Mouse (Mus musculus) adrenal gland, postnatal 14 days (tissue): ENCODE results near the gene Tnfrsf1b. TPM values are rescaled to one million over a fixed set of nuclear protein-coding genes. Genes with fewer than 3 reads are reported as not detected.

Source experiments
- DNase-seq: peaks from one replicate; pipeline ENCODE4 v3.0.0; 2021; ENCODE audit warnings: mixed read lengths
- total RNA-seq: library from RNA; stranded (reverse); gene quantifications from 2 replicates; pipeline ENCODE4 v1.2.3, GENCODE M21; 2021

Gene Tnfrsf1b
- total RNA-seq, 1 experiment from 2014 or later: 6.3 TPM

- peak; percentile 72 for DNase-seq
Measured at GRCm38 (mm10) chr4:145219240-145219985, 27.3 kb downstream of the Tnfrsf1b start.

DNA sequence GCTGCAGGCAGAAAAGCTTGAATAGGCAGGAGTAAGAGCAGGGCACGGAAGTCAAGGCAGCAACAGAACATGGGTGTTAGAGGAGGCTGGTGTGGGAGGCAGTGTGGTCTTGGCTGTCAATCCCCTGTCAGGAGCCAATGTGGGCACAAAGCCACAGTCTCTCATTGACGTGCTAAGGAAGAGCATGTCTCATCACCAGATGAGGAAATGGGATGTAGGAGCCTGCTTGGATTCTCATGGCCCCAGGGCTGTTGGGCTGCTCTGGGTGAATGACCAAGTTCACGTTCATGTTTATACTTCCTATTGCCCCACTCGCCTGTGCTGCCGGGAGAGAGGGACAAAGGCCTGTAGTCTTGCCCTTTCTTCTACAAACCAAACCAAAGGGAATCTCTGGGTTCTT is 28.8 kb downstream of the Tnfrsf1b start:
- no peak for DNase-seq

DNA sequence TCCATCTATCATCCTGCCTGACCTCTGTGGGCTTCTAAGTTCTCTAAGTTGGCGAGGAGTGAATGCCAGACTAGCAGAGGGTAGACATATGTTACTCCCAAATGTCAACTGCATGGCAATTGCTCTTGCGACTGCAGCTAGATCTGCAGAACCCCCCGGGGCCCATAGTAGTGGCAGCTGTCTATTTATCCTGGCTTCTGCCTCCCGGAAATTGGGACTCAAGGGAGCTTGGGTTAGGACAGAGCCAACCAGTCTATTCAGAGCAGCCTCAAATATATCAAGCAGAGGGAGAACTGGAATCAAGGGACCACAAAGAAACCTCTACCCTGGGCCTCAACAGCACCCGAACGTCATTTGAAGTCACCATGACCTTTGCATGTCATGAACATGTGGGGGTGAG is 29.6 kb downstream of the Tnfrsf1b start:
- no peak for DNase-seq

DNA sequence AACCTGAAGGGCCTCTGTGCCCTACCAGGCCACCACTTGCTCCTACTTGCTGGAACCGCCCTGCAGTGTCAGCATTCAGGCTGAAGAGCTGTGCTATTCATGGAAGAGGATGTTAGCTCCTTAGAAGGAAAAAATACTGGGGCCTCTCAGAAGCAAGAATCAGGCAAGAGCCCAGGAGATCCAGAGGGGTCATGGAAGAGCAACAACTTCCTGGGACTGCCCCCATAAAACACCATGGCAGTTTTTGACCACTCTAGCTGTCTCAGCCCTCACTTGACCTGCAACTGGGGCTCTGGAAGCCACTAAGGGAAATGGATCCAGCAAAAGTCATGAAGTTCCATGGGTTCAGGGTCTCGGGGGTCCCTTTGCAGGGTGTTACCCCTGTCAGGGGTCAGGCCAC is 31.3 kb downstream of the Tnfrsf1b start:
- no peak for DNase-seq

GRCm38 (mm10) chr4:145214786-145215174 is 31.9 kb downstream of the Tnfrsf1b start:
- DNase-seq: no peak

DNA sequence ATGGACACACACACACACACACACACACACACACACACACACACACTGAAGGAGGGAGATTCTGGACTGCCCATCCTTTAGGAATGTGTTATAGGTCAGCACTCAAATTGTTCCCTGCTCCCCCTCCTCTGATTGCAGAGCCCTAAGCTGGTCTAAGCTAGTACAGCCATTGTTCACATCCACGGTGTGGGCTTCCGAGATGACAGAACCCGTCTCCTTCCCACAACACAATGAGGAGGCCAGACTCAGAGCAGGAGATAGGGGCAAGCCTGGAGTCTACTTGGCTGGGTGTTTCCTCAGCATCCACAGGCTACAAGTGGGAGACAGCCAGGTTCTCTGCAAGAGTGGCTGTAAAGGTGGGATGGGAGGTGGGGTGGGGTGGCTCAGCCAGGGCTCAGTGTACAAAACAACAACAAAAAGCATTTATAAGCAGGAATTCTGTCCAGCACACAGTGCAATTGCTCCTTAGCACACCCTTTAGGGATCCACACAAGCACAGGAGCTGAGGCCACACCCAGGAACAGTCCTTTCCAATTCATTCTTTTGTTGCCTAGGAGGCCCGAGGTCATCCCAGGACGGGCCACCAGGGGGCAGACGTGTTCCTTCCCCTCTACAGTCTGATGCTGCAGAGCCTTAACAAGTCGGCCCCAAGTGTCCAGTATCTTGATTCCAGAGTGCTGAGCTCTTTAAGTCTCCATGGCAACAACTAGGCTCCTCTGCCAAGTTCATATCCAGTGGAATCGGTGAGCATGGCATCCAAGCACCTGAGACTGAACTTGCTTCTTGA is 32.5 kb downstream of the Tnfrsf1b start:
- DNase-seq: peak; percentile 95

- DNase-seq: no peak
Measured at GRCm38 (mm10) chr4:145211076-145211475, 35.6 kb downstream of the Tnfrsf1b start.

DNA sequence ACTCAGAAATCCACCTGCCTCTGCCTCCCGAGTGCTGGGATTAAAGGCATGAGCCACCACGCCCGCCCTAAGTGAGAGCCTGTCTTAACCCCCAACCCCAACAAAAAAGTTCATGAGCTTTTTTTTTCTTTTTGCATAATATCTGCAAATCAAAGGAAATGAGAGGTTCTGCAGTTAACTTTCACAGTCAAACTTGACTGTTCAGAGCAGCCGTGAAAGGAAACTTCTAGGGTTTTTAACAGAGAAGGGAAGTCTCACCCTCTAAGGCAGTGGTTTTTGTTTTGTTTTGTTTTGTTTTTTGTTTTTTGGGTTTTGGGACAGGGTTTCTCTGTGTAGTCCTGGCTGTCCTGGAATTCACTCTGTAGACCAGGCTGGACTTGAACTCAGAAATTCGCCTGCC is 36.1 kb downstream of the Tnfrsf1b start:
- no peak for DNase-seq

GRCm38 (mm10) chr4:145209690-145210088 is 37.0 kb downstream of the Tnfrsf1b start:
- no peak for DNase-seq

DNA sequence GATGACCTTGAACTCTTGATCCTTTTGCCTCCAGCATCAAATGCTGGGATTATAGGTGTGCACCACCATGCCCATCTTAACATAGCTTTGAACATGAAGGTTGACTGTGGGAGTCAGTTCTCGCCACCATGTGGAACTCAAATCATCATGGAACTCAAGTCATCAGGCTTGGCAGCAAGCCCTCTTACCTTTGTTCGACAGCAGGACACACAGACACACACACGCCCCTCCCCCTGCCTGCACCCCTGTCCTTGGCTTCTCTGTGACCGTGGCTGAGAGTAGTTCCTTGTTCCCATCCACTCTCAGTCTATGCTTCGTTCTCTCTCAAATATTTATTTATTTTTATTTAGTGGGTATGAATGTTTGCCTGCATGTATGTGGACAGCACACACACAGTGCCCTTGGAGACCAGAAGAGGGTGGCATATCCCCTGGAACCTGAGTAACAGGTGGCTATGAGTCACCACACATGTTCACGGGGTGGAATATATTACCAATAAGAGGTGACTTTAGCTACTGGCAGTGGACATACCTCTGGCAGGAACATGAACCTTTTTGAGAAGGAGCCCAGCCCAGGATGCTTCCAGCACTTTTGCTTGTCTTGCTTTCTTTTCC is 37.5 kb downstream of the Tnfrsf1b start:
- DNase-seq: no peak

GRCm38 (mm10) chr4:145207718-145208371 is 38.8 kb downstream of the Tnfrsf1b start:
- DNase-seq: no peak

DNA sequence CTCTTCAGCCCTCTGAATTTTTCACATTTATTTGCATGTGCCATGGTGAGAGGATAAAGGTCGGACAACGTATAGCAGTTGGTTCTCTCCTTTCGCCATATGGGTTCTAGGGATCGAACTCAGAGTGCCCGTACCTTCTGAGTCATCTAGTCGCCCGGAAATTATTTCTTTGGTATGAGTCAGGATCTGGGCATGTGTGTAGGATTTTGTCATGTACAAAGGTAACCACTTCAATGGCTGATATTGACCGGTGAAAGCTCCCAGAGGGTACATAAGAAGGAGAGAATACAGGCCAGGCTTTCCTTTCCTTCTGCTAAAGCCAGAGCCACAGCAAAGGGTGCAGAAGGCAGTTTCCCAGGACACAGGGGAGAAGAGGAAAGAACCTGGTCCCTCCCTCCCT is 41.9 kb downstream of the Tnfrsf1b start:
- DNase-seq: no peak

GRCm38 (mm10) chr4:145203305-145203704 is 43.4 kb downstream of the Tnfrsf1b start:
- no peak for DNase-seq

DNA sequence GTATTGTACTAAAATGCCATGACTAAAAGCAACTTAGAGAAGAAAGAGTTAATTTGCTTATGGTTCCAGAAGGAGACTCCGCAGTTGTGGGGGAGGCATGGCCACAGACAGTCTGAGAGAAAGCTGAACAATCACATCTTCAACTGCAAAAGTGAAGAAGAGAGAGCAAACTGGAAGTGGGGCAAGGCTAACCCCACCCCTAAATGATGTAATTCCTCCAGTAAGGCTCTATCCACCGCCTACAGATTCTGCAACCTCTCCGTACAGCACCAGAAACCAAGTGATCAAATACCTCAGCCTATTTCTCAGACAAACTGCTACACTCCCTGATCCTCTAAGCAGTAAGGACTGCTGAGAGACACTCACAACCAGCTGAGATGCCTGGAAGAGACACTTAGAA is 45.2 kb downstream of the Tnfrsf1b start:
- DNase-seq: no peak

GRCm38 (mm10) chr4:145199982-145200699 is 46.5 kb downstream of the Tnfrsf1b start:
- DNase-seq: peak; percentile 61

- DNase-seq: no peak
Measured at GRCm38 (mm10) chr4:145196586-145196985, 50.1 kb downstream of the Tnfrsf1b start.

DNA sequence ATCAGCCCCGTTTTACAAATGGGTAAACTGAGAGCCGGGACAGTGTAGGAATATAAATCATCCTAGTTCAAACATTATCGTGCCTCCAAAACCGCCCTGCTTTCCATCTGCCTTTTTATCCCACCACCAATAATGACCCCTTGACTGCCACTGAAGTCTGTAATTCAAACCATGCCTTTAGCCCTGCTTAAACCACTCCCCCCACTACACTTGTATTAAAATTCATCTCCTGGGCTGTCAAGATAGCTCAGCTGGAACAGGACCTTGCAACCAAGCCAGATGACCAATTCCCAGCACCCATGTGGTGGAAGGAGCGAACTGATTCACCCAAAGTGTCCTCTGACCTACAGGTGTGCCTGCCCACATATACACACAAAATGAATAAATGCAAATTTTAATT is 51.5 kb downstream of the Tnfrsf1b start:
- no peak for DNase-seq

GRCm38 (mm10) chr4:145194559-145195162 is 52.0 kb downstream of the Tnfrsf1b start, which contains the start of gene Vps13d:
Gene Vps13d, minus strand, starts transcription at chr4:145195005.
- peak; percentile 96 for DNase-seq

- DNase-seq: peak; percentile 80
Measured at GRCm38 (mm10) chr4:145193991-145194511, 52.6 kb downstream of the Tnfrsf1b start.

GRCm38 (mm10) chr4:145193406-145193805 is 53.3 kb downstream of the Tnfrsf1b start:
- DNase-seq: no peak

DNA sequence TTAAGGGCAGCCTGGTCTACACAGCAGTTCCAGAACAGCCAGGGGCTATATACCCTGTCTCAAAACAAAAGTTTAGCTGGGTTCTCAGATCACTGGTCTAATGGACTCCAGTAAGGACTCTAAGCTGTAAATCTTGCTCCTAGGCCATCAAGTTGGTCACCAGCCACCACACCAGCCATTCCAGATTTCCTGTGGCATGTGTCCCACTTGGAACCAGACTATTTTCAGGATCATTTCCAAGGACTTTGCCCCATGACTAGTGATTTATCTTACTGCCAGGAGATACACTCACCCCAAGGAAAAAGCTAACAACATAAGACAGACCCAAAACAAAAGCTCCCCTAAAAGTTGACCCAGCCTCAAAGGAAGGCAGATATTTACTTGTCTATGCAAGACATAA is 54.0 kb downstream of the Tnfrsf1b start:
- peak; percentile 81 for DNase-seq
